Mouse (Mus musculus): ENCODE measurements around the gene Pdrg1. TPM values are rescaled to one million over a fixed set of nuclear protein-coding genes. Genes with fewer than 3 reads are reported as not detected.

Pdrg1 gene
- polyA plus RNA-seq, 1 experiment from 2014 or later, result 105 TPM

DNA sequence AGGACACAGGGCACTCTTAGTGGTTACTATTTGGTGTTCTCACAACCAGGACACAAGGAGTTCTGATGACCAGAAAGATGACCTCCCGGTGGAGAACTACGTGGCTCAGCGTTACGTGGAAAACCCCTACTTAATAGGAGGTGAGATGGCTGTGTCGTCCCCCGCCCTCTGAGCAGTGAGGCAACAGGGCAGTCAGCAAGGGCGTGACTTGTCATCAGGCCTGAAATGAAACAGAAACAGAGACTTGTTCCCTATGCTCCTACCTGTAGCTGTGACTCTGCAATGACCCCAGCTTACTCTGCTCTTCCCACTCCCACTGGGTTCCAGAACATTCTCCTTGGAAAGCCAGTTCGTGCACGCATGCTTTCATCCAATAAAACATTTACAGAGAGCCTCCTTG lies 23.7 kb downstream of the Pdrg1 start:
- H3K36me3 ChIP-seq (ENCODE audit: control insufficient read depth, insufficient read depth, low read length), result no peaks in the 10 kb centered on the region
- H3K9me3 ChIP-seq (replicated peaks; ENCODE audit: control insufficient read depth, low read length), result no peaks in the 10 kb centered on the region
- ATAC-seq (ENCODE audit: insufficient read depth, low FRiP score), result no peak
- H3K4me2 ChIP-seq (ENCODE audit: low read depth, low read length), result no peak overlapping the region
- no peaks in the 10 kb centered on the region for H3K27me3 ChIP-seq (ENCODE audit: control insufficient read depth, insufficient read depth, low read length)
- H3K27ac ChIP-seq (ENCODE audit: low read length), result no peak overlapping the region
- 84% methylated on average over 9 of the region's 9 CpGs for WGBS
- no peak overlapping the region for H3K9ac ChIP-seq (ENCODE audit: low read length)
- no peaks in the 10 kb centered on the region for H3K4me1 ChIP-seq (ENCODE audit: control insufficient read depth, insufficient read depth, low read length)
- no peak overlapping the region for H3K4me3 ChIP-seq (replicated peaks; ENCODE audit: low read length)

DNA sequence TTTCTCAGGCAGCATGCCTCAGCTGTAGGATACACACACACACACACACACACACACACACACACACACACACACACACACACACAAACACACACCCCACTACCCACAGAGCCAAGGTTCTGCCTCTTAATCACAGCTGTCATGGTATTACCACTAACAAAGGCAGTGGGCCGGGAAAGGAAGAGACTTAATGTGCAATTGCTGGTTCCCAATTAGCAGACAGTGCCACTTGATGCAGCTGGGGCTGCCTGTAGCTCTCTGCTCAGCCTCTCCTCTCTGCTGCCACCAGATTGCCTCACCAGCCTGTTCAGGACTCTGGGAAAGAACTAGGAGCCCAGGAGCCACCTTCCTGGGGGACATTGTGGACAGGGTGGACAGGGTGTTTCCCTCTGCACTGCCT lies 29.6 kb downstream of the Pdrg1 start:
- Histone ChIP-seq H3K4me1 (ENCODE audit: control insufficient read depth, insufficient read depth, low read length) (no peaks in the 10 kb centered on the region), H3K27ac (ENCODE audit: low read length) (no peak overlapping the region), H3K4me2 (ENCODE audit: low read depth, low read length) (no peak overlapping the region), H3K9me3 (replicated peaks; ENCODE audit: control insufficient read depth, low read length) (no peaks in the 10 kb centered on the region), H3K27me3 (ENCODE audit: control insufficient read depth, insufficient read depth, low read length) (no peaks in the 10 kb centered on the region), H3K36me3 (ENCODE audit: control insufficient read depth, insufficient read depth, low read length) (no peaks in the 10 kb centered on the region), H3K4me3 (replicated peaks; ENCODE audit: low read length) (no peak overlapping the region), H3K9ac (ENCODE audit: low read length) (no peak overlapping the region)
- 52% methylated on average over 1 of the region's 1 CpGs for WGBS
- no peak for ATAC-seq (ENCODE audit: insufficient read depth, low FRiP score)

DNA sequence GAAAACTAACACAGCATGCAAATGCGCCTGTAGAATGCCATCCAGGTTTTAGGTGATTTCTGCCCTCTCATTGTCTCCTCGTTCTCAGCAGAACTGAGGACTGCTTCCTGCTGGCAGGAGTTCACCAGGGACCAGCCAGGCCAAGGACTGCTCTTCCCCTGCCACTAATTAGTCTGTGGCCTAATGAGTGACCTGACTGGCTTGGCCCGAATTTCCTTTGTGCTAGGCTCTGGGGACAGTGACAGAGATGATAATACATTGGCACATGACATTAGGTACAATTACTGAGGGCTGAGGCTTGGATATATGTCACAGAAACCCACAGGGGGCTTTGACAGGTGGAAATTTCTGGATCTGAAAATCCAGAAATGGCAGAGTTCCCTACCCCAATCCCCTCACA lies 38.2 kb downstream of the Pdrg1 start:
- no peak overlapping the region for H3K9ac ChIP-seq (ENCODE audit: low read length)
- no peak overlapping the region for H3K4me2 ChIP-seq (ENCODE audit: low read depth, low read length)
- no peaks in the 10 kb centered on the region for H3K36me3 ChIP-seq (ENCODE audit: control insufficient read depth, insufficient read depth, low read length)
- H3K27ac ChIP-seq (ENCODE audit: low read length), result no peak overlapping the region
- no peaks in the 10 kb centered on the region for H3K9me3 ChIP-seq (replicated peaks; ENCODE audit: control insufficient read depth, low read length)
- no peak overlapping the region for H3K4me3 ChIP-seq (replicated peaks; ENCODE audit: low read length)
- H3K4me1 ChIP-seq (ENCODE audit: control insufficient read depth, insufficient read depth, low read length), result no peaks in the 10 kb centered on the region
- no peaks in the 10 kb centered on the region for H3K27me3 ChIP-seq (ENCODE audit: control insufficient read depth, insufficient read depth, low read length)
- WGBS, result 67% methylated on average over 3 of the region's 3 CpGs
- ATAC-seq (ENCODE audit: insufficient read depth, low FRiP score), result no peak

DNA sequence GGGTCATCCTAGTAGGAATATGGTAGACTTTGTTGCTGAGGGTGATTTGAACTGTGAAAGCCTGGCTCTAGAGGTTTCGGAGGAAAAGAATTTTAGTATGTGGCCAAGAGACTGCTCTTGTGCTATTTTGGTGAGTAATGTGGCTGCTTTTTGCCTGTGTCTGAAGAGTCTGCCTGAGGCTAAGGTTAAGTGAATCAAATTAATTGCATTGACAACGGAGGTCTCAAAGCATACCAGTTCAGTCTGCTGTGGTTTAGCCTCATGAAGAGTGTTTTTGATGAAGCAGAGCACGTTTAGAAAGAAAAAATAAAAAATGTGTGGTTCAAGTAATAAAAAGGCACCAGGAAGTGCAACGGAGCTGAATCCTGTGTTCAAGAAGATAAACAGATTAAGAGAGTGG lies 49.7 kb downstream of the Pdrg1 start:
- no peaks in the 10 kb centered on the region for H3K4me1 ChIP-seq (ENCODE audit: control insufficient read depth, insufficient read depth, low read length)
- no peak overlapping the region for H3K27ac ChIP-seq (ENCODE audit: low read length)
- H3K9ac ChIP-seq (ENCODE audit: low read length), result no peak overlapping the region
- 57% methylated on average over 4 of the region's 4 CpGs for WGBS
- no peak overlapping the region for H3K4me3 ChIP-seq (replicated peaks; ENCODE audit: low read length)
- H3K9me3 ChIP-seq (replicated peaks; ENCODE audit: control insufficient read depth, low read length), result no peaks in the 10 kb centered on the region
- H3K36me3 ChIP-seq (ENCODE audit: control insufficient read depth, insufficient read depth, low read length), result no peaks in the 10 kb centered on the region
- H3K27me3 ChIP-seq (ENCODE audit: control insufficient read depth, insufficient read depth, low read length), result no peaks in the 10 kb centered on the region
- ATAC-seq (ENCODE audit: insufficient read depth, low FRiP score), result no peak
- H3K4me2 ChIP-seq (ENCODE audit: low read depth, low read length), result no peak overlapping the region

DNA sequence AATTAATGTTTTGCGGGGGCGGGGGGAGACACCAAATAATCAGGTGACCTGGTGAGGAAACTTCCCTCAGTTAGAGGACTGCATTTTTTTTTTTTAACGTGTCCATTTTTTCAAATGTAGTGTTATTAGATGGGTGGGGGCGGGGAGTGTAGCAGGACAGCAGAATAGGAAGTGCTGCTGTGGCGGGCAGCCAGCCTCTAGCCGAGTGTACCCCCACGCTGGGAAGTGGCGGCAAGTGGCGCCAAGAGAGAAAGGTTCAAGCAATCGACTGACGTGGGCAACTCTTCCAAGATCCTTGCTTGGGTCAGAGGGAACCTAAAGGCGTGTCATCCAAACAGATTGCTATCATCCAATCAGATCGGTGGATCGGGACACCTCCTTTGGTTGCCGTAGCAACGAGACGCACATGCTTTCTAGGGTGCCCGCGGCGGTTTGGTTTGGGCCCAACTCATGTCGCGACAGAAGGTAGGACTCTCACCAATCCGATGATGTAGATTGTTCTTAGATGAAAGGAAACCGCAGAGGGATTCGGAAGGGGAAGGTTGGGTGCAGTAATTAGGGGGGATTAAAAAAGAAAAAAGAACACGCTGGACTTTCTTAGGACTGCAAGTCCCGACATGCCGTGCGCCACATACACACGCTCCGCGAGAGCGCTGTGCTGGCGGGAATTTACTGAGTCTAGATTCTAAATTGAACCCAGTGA lies 53.0 kb downstream of the Pdrg1 start, which contains the start of gene Ttll9:
Ttll9 (plus strand) TSS at position 395 of the 703 bp plus-strand sequence.
- WGBS, result 1% methylated on average over 34 of the region's 34 CpGs
- peak; percentile 87 for ATAC-seq (ENCODE audit: insufficient read depth, low FRiP score)
- no peak within 1 kb of the TSS for H3K27ac ChIP-seq (ENCODE audit: low read length)
- H3K4me2 ChIP-seq (ENCODE audit: low read depth, low read length), result peak within 1 kb of the TSS; percentile 87
- H3K36me3 ChIP-seq (ENCODE audit: control insufficient read depth, insufficient read depth, low read length), result no peaks in the 10 kb centered on the region
- no peaks in the 10 kb centered on the region; the same call in 1 of the 2 replicates for H3K27me3 ChIP-seq (ENCODE audit: control insufficient read depth, insufficient read depth, low read length)
- peak within 1 kb of the TSS; percentile 49 for H3K4me3 ChIP-seq (replicated peaks; ENCODE audit: low read length)
- H3K9ac ChIP-seq (ENCODE audit: low read length), result peak within 1 kb of the TSS; percentile 57
- no peaks in the 10 kb centered on the region for H3K9me3 ChIP-seq (replicated peaks; ENCODE audit: control insufficient read depth, low read length)
- H3K4me1 ChIP-seq (ENCODE audit: control insufficient read depth, insufficient read depth, low read length), result no peaks in the 10 kb centered on the region

Other genes starting within 250 kb of the Pdrg1 start
- gene Bcl2l1, start 183.7 kb downstream of the Pdrg1 start, polyA plus RNA-seq (2015; fragmentation: Nextera tagmentation; extraction: Ambion mirVana), result 78.1 and 88.8 TPM in 2 replicates
- 59.8 and 60.6 TPM in 2 replicates for gene Tpx2, start 167.5 kb downstream of the Pdrg1 start, polyA plus RNA-seq (2015; fragmentation: Nextera tagmentation; extraction: Ambion mirVana)
- gene Mylk2, start 104.1 kb downstream of the Pdrg1 start, polyA plus RNA-seq (2015; fragmentation: Nextera tagmentation; extraction: Ambion mirVana), result 0.07 and 1.8 TPM in 2 replicates
- 4.5 and 5.3 TPM in 2 replicates for gene Foxs1, start 82.2 kb downstream of the Pdrg1 start, polyA plus RNA-seq (2015; fragmentation: Nextera tagmentation; extraction: Ambion mirVana)
- gene Dusp15, start 63.7 kb downstream of the Pdrg1 start, polyA plus RNA-seq (2015; fragmentation: Nextera tagmentation; extraction: Ambion mirVana), result 0.06 and 0.24 TPM in 2 replicates
- 0.27 TPM in 2 replicates for gene Ttll9, start 52.9 kb downstream of the Pdrg1 start, polyA plus RNA-seq (2015; fragmentation: Nextera tagmentation; extraction: Ambion mirVana)
- not detected in 2 replicates for gene Xkr7, start 16.4 kb upstream of the Pdrg1 start, polyA plus RNA-seq (2015; fragmentation: Nextera tagmentation; extraction: Ambion mirVana)
- gene Ccm2l, start 50.5 kb upstream of the Pdrg1 start, polyA plus RNA-seq (2015; fragmentation: Nextera tagmentation; extraction: Ambion mirVana), result 0.51 and 1.0 TPM in 2 replicates
- 6.2 and 6.7 TPM in 2 replicates for gene Hck, start 93.0 kb upstream of the Pdrg1 start, polyA plus RNA-seq (2015; fragmentation: Nextera tagmentation; extraction: Ambion mirVana)
- gene Tm9sf4, start 145.9 kb upstream of the Pdrg1 start, polyA plus RNA-seq (2015; fragmentation: Nextera tagmentation; extraction: Ambion mirVana), result 86.7 and 93.4 TPM in 2 replicates
- 9.2 and 9.9 TPM in 2 replicates for gene Tspyl3, start 210.0 kb upstream of the Pdrg1 start, polyA plus RNA-seq (2015; fragmentation: Nextera tagmentation; extraction: Ambion mirVana)
- gene Plagl2, start 226.0 kb upstream of the Pdrg1 start, polyA plus RNA-seq (2015; fragmentation: Nextera tagmentation; extraction: Ambion mirVana), result 19.6 and 21.8 TPM in 2 replicates
- gene Pofut1, start 226.1 kb upstream of the Pdrg1 start, polyA plus RNA-seq (2015; fragmentation: Nextera tagmentation; extraction: Ambion mirVana), result 6.7 and 8.2 TPM in 2 replicates

Measured in stomach, embryonic 16.5 days (tissue).